Mouse (Mus musculus) mature B cell (primary cell): ENCODE data around the gene Gm10318.

Experiments
- in situ Hi-C: fragments of 300-500 bp; cut with MboI; formaldehyde crosslinking; loops from 2 replicates; pipeline ENCODE4 v1.14.3; 2019

Gene Gm10318

DNA sequence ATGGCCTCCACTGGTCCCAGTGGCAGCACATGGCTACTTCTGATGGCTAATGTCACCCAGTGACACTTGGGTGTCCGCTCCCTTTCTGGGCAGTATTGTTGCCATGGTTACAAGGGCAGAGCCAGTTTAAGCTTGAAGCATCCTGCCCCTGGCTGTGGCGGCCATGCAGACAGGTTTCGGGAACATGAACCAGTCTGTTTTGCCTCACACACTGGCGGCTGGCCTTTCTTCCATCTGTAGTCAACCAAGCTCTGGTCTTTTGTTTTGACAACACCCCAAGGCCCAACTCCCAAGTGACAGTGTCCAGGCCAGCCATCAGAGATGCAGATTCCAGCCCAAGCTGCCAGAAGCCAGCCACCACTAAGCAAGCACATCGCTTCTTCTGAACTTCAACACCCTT, 42.9 kb downstream of the Gm10318 start:
- in situ Hi-C loops, result no loop called here

DNA sequence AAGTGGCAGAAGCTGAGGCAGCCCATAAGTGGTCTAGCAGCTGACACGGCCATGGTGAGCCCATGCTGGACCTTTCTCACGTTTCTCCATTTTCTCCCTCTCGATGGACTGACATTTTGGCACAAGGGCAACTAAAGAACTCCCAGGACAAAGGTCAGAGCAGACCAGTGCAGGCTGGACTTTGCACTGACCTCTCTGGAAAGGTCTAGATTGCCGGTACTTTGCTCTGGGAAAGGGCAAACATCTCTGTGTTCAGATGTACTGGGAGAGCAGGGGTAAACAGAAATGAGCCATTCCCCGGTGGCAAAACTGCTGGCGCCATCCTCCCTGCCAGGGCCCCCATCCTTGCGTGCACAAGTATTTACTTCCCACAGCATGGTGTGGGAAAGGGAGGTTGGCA, 47.5 kb downstream of the Gm10318 start:
- in situ Hi-C loops, result no loop called here

DNA sequence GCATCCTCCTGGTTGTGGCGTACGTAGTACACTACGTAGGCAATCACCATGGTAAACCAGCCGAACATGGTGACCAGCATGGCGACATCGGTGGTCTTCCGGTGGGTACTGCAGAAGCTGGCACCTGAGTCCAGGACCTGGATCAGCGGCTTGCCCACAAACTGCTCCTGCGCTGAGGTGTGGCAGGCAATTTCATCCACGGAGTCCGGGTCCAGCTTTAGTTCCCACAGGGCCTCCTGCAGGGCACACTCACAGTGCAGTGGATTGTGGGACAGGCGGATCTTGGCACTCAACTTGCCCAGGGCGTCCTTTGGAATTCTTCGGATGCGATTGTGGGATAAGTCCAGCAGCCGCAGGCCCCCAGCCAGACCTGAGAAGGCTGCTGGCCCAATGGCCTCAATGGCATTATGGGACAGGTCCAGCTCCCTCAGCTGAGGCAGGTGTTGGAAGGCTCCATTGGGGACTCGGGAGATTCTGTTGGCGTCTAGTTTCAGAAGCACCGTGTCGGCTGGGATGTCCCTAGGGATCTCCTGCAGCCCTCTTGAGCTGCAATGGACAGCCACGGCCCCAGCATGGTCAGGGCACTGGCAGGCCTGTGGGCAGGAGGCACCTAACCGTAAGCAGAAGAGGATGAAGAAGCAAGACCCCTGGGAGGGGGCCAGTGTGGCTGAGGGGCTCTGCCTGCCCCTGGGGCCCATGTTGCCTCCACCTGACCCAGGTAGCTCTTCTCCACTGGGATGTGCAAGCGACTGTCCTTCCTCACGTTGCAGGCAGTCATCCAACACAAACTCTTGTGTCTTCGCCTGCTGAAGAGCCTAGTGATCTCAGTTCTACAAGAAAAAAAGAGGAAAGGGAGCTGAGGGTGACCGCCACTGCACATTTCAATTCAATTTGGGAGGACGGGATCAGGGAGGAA, 48.5 kb downstream of the Gm10318 start:
- in situ Hi-C loops, result no loop called here

DNA sequence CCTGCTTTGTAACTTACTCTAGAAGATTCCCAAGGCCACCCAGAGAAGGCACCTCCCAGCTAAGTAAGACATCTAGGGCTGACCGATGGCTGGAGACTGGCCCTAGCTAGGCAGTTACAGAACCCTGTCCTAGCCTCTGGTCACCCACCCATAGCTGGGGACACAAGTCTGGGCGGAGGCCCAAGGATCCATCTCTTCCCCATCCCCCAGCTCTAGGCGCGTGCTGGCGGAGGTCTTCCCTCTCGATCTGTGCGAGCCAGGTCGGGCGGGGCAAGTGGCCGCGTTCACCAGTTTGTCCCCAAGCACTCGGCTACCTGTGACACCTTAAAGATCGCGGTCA, 49.2 kb downstream of the Gm10318 start:
- in situ Hi-C loops, result no loop called here

DNA sequence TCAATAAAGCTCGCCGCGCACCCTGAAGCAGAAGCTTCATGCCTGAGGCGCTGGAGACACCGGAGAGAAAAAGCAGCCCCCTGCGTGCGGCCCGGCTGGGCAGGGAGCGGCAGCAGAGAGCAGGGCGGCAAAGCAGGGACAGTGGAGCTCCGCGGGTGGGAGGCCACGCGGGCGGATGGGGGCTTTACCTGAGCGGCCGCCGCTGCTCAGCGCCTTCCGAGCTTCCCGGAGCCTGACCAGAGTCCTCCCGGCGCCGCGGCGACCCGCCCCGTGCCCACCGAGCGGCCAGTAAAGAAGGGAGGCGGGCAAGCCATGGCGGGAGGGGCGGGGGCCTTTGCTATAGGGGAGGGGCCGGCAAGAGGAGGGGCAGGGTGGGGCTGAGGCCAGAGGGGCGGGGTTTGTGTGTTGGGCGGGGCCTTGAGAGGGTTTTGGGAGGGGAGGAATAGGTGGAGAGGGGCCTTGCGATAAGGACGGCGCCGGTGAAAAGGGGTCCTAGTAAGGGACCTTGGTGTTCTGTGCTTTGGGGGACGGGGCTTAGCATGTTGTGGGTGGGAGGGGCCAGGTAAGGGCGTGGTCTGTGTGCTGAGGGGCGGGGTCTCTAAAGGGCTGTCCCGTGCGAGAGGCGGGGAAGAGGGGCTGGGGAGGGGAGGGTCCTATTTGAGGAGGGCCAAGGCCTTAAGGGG, 49.7 kb downstream of the Gm10318 start, which contains the start of gene Lrrc3:
TSS of gene Lrrc3 (minus strand) at position 326 of the 683 bp plus-strand sequence.
- in situ Hi-C loops, result no loop called here

DNA sequence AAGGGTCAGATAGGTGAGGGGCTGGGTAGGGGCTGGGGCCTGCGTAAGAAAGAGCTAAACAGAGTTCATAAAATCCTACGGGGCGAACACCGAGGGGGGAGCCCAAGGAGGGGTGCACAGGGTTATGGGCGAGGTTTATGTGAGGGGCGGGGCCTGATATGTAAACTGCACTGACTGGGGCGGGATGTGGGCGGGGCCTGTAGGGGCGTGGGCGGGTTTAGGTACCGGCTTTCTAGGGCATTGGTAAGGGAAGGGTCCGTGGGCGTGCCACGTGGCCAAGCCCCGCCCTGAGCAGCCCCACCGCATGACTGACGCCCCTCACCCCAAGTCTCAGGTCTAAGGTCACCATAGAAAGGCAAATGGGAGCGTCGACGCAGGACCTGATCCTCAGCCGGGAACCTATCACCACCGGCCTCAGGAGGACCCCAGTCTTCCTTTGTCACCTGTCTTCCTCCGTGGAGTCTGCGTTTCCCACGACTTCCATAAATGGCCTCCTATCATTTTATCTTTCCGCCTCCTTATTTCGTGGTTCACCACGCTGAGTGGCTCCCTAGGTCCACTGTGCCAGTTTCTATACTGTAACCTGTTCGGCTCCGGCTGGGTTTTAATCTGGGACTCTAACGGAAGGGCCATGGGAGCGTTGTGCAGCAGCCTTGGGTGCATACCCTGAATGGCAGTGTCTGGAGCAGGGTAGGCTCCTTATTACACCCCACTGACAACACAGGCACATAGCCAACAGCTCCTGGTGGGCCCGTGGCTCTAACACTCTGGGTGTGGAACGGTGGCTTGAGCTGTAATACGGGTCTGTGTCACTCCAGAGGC, 50.4 kb downstream of the Gm10318 start:
- in situ Hi-C loops, result no loop called here
